Mouse (Mus musculus): ENCODE measurements around the gene Idnk.

- no peak for TF ChIP-seq POLR2A (IDR thresholded peaks at IDR 0.05; ENCODE audit: low read depth, low read length)
- TF ChIP-seq CTCF (IDR thresholded peaks at IDR 0.05; ENCODE audit: extremely low read depth, insufficient read depth, insufficient read length, insufficient replicate concordance): no peak
Measured at GRCm38 (mm10) chr13:58184111-58184510, 26.7 kb downstream of the Idnk start.

All from spleen, adult 2 months (tissue).